Mouse (Mus musculus) testis, postnatal 10 days (tissue): ENCODE data around the gene Safb2.
"Not testable (repeated sequence)": the region's sequence is repeated elsewhere in the genome, so short reads cannot be mapped to it uniquely, and the experiment has no call there.

Experiments used
- DNase-seq: peaks from one replicate; pipeline ENCODE4 v3.0.0; 2021; ENCODE audit warnings: low spot score

Safb2 gene

DNA sequence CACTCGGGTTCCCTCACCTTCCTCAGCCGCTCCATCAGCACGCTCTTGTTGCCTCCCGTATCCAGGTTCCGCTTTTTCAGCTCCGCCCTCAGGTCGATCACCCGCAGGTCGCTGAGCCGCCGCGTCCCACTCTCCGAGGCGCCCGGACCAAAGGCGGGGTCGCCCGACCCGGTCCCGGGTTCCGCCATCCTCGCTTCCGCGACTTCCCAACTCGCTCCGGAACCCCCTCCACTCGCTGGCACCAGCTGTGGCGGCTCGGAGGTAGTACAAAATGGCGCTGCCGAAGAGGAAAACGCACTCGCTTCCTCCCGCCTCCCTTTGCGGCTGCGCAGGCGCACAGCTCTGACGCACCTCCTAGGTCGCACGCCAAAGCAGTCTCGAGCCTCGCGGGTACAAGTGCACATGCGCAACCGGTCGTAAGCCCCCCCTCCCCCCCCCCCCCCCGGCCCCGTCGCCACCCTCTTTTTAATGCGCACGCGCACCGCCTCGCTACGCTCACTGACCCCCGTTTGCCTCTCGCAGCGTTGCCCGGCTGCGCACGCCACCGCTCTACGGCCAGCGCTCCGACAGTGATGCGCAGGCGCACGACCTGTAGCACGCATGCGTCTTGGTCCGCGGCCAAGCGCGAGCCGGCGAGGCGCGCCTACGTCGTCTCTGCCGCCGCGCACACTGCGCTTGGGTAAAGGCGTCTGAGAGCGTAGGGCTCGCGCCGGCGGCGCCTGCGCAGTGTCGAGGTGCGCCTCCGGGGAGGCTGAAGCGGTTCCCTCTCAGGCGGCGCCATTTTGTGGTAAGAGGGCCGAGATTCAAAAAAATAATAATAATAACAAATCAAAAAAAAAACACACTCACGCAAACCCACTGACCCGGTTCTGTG, at the start of gene Safb2, which contains the start of gene Safb:
Gene Safb2, minus strand, starts transcription at position 329 of the 874 bp plus-strand sequence.
Gene Safb, plus strand, starts transcription at position 569 of the 874 bp plus-strand sequence.
- DNase-seq = peak; percentile 99

DNA sequence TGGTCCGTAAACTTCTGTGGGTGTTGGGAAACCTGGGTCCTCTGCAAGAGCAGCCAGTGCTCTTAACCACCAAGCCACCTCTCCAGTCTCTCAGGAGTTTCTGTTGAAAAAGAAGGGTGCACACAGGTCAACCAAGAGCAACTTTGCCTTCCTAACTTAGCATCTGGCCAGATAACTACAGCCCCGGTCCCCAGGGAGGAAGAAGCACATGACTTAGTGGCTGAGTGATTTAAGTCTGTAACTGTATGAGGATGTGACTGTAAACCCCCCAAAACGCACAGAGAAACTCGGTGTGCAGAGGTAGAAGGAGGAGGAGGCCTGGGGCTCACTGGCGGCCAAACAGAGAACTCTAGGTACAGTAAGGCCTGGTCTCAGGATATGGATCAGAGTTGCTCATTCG, 49.6 kb upstream of the Safb2 start:
- no peak for DNase-seq

DNA sequence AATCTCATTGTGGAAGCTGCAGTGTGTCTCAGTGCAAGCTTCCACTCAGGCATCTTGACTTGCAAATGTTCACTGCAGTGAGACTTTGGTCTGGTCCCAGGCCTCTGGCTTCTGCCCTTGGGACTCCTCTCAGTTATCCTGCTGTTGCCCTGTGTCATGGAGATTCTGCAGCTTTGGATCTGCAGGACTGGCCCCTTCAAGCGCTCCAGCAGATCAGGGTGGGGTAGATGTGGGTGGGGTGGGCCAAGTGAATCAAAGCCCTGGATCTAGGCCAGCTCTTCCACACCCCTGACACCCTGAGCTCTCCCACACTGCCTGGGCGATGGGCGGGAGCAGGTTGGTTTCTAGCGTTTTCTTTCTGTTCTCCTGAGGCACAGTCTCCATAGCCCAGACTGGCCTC, 47.4 kb upstream of the Safb2 start:
- DNase-seq = no peak

DNA sequence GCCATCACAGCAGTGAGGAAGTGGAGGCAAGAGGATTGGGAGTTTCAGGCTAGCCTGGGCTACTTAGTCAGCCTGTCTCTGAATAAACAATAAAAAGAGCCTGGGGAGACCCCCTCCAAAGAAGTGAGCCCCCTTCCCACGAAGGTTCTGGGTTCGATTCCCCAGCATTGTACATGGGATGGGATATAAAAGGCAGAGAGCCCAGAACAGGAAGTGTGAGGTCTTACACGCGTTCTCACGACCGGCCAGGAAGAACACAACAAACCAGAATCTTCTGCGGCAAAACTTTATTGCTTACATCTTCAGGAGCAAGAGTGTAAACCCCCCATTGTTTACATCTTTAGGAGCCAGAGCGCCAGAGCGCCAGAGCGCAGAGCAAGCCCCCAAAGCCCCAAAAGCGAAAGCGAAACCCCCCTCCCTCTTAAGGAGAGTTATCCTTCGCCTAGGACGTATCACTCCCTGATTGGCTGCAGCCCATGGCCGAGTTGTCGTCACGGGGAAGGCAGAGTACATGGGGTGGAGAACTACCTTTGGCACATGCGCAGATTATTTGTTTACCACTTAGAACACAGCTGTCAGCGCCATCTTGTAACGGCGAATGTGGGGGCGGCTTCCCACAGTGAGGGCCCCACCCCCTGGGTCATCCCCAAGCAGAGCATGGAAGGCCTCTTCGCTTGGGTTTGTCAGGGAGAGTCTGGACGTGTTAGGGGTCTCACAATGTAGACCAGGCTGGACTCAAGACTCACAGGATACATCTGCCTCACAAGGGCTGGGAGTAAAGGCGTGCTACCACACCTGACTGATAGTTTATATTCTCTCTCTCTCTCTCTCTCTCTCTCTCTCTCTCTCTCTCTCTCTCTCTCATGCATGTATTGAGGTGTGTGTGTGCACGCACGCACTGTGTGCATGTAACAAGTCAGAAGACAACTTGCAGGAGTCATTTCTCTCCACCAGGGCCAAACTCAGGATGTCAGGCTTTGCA, 45.7 kb upstream of the Safb2 start:
- DNase-seq = not testable (repeated sequence)

DNA sequence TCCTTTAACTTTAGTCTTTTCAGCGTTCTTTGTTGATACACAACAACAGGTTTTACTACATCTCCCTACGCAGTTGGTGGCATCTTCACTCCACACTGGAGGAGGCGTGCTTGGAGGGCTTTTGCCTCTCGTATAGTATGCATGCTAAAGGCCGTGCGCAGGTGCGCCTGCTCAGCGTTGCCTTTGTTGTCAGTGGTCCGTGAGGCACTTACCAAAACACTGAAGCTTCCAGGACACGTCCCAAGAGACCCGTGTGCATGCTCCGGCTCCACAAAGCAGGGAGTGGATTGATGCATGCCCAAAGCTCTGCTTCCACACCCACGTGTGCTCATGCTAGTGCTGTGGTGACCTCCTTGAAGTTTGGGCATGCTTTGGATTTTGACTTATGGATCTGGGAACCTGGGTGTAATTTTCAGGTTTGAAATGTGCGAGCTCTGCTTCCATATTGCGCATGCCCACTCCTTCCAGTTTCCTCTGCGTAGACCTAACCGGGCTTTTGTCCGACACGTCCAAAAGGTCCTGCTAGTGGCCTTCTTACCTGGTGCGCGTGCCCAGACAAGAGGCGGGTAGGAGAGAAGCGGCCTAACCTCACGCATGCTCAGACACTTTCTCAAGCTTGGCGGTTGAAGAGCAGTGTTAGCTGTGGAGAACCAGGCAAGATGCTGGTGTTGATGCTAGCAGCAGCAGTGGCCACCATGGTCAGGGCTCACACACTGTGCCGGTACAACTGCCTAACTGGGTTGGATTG, 43.3 kb upstream of the Safb2 start, which contains the start of gene Catsperd:
Gene Catsperd, plus strand, starts transcription at position 614 of the 748 bp plus-strand sequence.
- DNase-seq = no peak

DNA sequence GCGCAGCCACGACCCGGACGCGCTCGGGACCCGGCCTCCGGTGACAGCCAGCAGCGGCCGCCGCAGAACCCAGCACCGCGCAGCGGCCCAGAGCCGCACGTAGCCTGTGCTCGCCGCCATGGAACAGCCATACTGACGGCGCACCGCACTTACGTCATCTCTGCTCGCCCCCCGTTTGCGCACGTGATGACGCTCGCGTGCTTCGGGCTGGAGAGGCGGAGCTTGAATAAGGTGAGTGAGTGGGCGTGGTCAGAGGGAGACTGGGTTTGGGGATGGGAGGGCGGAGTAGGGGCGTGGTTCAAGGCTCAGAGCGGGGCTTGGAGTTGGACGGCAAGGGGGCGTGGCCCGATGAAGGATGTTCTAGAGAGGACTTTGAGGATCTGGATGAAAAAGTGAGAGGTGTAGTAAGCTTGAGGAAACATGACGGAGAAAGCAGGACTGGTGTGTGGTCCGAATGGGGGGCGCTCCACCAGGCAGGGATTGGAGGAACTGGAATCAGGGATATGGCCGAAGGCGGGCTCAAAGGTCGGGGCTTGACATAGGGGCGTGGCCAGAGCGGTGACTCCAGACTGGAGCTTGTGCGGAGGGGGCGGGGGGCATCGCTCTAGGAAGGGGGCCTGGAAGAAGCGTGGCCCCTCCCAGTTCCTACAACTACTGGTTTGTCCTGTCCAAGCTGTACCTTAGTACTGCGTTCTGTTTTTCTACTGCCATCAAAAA, 42.5 kb upstream of the Safb2 start, which contains the start of gene Lonp1:
Gene Lonp1, minus strand, starts transcription at position 134 of the 717 bp plus-strand sequence.
- DNase-seq = peak; percentile 99

DNA sequence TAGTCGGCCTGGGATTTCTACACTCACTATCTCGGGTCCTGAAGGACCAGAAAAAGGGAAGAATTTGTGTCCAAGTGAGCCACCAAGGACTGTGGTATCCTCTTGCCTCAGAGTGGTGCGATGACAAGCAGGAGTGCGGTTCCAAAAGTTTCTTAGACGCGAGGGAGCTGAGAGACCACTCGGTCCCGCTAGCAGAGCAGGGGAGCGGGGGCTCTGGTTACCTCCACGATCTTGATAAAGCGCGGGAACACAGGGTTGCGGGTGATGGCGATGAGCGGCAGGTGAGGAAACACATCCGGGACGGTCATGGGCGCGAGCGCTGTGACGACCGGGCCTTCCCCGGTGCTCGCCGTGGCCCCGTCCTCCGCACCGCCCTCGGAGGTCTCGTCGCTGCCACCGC, 41.9 kb upstream of the Safb2 start:
- no peak for DNase-seq

DNA sequence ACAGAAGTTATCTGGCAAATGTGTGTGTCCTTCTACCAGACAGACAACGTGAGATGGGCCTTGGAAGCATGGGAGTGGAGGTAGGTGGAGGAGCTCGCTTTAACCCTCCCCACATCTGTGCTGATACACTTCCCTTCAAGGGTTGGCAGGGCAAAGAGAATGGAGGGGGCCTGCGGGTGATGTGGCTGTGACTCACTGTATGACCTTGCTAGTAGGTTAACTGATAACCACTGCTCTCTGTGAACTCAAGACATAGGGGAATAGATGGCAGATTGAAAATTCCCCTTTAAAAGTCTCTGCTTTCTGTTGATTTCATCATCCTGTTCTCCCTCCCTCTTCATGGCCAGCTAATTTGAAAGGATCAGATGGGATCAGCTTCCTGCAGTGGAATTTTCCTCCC, 41.1 kb upstream of the Safb2 start:
- DNase-seq = no peak

DNA sequence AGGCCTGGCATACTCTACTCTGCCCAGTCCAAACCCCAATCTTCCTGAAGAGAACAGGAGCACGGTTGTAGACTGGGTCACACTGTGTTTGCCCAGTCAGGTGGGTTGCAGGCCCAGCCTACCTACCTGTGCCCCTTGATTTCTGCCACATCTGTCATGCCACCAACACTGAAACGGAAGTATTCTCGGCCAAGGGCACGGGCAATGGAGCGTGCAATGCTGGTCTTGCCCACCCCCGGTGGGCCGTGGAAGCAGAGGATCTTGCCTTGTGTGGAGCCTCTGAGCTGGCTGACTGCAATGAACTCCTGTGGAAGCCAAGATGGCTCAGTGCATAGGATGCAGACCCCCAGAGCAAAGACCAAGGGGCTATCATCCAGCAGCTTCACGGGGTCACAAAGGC, 33.2 kb upstream of the Safb2 start:
- DNase-seq = no peak

DNA sequence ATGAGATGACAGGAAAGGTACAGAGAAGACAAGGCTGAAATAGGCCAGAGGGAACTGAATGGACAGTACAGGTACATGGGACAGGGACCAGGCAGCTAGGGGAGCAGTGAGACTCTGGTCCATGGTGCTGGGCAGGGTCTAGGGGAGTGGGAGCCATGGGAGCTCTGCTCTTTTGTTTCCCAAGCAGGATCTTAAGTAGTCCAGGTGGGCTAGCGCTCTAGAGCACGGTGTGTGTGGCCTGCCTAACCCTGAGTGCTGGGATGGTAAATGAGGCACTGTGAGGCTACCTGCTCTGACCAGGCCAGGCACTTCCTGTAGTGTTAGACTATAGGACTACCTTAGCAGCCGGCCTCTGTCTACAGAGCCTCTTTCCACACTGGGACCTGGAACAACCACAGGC, 32.3 kb upstream of the Safb2 start:
- no peak for DNase-seq

DNA sequence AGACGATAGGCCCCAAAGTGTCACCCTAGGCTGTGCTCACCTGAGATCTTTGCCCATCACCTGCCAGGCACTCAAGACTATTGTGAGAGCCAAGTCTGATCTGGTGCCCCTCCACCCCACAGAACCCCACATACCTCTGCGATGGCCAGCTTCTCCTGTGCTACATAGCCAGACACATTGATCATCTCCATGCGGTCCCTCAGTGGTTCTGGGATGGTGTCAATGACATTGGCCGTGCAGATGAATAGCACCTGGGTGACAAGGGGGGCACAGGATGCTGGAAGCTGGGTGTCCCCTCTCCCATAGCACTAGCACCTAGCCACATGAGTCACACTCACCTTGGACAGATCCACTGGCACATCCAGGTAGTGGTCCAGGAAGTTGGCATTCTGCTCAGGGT, 31.4 kb upstream of the Safb2 start:
- no peak for DNase-seq

DNA sequence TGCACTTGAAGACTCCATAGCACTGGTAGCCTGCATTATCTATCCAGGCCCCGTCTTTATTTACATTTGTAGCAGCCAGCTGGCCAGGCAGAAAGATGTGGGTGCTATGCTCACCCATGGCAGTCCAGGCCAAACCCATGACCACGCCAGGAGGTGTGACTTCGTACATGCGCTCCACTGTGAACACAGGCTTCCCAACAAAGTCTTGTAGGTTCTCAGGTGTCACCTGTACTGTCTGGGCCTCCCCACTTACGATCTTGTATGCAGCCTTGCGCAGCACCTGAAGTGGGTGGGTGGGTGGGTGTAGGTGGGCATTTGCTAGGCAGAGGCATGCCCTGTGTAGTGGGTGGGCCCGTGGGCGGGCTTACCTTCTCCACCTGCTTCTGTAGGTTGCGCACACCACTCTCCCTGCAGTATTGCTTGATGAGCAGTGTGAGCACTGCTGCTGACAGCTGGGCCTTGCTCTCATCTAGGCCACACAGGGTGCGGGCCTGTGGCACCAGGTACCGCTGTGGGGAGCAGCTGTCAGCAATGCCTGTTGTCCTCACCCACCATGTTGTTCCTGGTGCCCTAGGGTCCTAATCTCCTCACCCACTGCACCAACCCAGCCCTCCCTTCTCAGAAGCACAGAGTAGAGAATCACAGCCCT, 30.9 kb upstream of the Safb2 start:
- DNase-seq = no peak

DNA sequence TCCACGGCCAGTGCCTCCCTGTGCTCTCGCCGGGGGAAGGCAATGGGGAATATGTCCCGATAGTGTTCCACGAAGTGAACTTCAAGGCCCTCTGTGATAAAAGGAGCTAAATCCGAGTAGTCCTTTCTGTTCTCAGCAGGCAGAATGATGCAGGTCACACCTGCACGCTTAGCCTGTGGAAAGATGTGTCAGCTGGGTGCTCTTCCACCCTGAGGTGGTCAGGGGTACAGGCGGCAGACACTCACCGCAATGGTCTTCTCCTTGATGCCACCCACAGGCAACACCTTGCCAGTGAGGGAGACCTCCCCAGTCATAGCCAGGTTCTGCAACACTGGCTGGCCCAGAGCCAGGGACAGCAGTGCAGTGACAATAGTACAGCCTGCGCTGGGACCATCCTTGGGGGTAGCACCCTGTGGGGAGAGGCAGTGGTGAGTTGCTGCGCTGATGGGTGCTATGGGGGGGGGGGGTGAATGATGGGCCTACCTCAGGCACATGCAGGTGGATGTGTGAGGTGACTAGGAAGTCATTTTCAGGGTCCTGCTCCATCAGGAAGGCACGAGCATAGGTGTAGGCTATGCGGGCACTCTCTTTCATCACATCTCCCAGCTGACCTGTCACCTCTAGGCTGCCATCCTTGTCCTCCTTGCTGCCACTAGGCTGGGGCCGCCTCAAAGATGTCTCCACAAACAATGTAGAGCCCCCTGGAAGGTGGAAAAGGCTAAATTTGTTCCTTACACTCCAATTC, 30.2 kb upstream of the Safb2 start:
- no peak for DNase-seq

DNA sequence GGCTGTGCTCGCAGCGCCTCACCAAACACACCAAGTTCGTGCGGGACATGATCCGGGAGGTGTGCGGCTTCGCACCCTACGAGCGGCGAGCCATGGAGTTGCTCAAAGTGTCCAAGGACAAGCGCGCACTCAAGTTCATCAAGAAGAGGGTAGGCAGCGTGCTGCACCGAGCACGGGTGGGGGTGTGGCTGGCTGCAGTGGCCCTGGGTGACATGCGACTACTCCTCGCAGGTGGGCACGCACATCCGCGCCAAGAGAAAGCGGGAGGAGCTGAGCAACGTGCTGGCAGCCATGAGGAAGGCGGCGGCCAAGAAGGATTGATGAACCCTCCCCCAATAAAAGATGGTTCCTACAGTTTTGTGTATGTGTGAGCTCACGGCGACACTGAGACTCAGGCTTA, 29.5 kb upstream of the Safb2 start:
- DNase-seq = not testable (repeated sequence)

DNA sequence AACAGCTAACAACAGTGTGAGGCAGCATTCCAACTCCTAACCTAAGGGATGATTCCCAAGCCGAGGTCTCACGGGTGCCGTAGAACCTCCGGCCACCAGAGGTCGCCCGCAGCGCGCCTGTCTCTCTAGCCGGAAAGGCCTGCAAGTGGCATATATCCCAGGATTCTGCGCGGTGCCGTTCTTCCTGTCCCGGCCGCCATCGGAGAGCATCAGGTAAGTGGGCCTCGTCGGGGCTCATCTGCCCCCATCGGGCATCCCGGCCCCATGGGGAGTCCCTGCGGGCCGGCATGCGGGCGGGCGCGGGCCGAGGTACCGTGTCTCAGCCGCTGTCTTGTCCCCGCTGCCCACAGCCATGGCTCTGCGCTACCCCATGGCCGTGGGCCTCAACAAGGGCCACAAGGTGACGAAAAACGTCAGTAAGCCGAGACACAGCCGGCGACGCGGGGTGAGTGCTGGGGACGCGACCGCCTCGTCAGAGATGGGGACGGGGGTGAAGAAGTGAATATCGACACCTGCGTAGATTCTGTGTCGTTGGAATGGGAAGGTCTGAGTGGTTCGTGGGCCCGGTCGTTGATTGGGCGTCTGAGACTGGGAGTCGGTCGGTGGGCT, 29.0 kb upstream of the Safb2 start, which contains the start of gene Rpl36:
Gene Rpl36, plus strand, starts transcription at position 181 of the 609 bp plus-strand sequence.
- peak; percentile 97 for DNase-seq

DNA sequence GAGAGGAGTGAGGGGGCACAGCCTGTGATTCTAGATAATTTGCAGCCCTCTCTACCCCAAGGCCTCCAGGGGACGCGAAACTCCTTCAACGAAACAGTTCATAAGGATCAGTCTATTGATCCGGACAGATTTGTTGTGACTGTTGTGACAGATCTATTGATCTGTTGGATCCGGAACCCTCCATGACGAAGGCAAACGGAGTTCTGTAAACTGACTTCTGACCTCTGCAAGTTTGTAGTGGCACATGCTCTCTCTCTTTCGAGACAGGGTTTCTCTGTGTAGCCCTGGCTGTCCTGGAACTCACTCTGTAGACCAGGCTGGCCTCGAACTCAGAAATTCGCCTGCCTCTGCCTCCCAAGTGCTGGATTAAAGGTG, 28.2 kb upstream of the Safb2 start:
- not testable (repeated sequence) for DNase-seq

DNA sequence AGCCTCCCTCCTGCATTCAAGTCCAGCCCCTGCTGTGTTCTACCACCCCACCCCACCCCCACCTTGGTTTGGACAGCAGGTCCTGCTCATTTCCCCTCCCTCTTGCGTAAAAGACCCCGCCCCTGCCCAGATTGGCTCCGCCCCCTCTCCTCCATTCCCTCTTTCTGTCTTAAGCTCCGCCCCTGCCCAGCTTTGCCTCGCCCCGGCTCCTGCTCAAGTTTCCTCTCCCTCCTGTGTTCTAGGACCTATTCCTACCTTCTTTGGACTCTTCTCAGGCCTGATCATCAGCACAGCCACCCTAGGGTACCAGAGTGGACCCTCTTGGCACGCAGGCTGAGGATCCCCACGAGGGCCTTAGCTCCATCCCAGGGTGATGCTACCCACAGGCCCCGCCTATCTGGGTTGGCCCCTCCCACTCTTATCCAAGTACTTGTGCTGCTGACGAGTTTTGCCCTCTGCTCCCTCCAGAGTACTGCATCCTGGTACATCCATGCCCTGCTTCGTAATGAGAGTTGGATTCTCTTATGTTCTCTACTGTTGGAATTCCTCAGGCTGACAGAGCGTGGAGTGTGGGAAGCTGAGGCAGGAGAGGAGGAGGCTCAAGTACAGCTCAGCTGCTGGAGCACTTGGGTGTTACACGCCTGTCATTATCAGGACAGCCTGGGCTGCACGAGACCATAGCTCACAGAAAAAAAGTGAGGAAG, 27.6 kb upstream of the Safb2 start:
- peak; percentile 86 for DNase-seq

DNA sequence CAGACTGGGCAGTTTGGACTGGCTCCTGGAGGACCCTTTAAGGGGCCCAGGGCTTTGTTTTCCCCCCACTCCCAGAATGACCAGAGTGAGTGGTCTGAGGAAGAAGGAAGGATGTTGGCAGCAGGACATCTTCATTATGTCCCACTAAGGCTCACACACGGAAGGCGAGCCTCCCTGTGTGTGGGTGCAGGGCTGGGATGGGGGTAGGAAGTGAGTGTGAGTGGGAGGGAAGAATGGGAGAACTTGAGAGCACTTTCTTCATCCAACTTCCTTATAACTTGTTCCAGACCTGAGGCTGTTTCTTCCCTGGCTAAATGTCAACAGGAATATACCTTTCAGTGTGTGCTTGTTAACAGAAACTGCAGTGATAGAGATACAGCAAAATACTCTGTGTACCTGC, 26.9 kb upstream of the Safb2 start:
- DNase-seq = no peak
